Mouse (Mus musculus) G1E (cell line): ENCODE measurements at regions not wholly inside any gene's neighbourhood (a gene's known extent, or its start where the extent isn't known, plus 50 kb on each side); places are given as distances from the start of the nearest gene placed in this dataset.

Experiments used
- ATAC-seq: 2 replicates; pipeline ENCODE4 v1.8.0; 2016; ENCODE audit warnings: mild to moderate bottlenecking; ENCODE audit not compliant: insufficient number of reproducible peaks, poor library complexity, low FRiP score, severe bottlenecking; ENCODE audit errors: extremely low read depth
- DNase-seq: peaks from one replicate; pipeline ENCODE4 v3.0.0; 2012; ENCODE audit warnings: low spot score
- H3K27me3 ChIP-seq: 2 replicates; pipeline ENCODE4 v1.6.1; 2012; ENCODE audit warnings: mild to moderate bottlenecking, low read length, inconsistent platforms; ENCODE audit not compliant: insufficient read depth
- H3K36me3 ChIP-seq: replicated peaks from 2 replicates; pipeline ENCODE3; 2012; ENCODE audit warnings: mild to moderate bottlenecking, inconsistent platforms
- H3K4me1 ChIP-seq: 2 replicates; pipeline ENCODE4 v1.6.1; 2012; ENCODE audit warnings: low read depth, low read length, inconsistent platforms, mixed read lengths; ENCODE audit not compliant: insufficient read depth
- H3K4me3 ChIP-seq: 2 replicates; pipeline ENCODE4 v1.5.1; 2012; ENCODE audit warnings: low read depth, mild to moderate bottlenecking, inconsistent platforms, low read length, moderate library complexity, mixed read lengths
- H3K9me3 ChIP-seq: replicated peaks from 2 replicates; pipeline ENCODE4 v1.6.1; 2012; ENCODE audit warnings: inconsistent platforms
- CTCF ChIP-seq: IDR thresholded peaks from 2 replicates; pipeline ENCODE4 v1.5.1; 2012; ENCODE audit warnings: low read depth, low read length, inconsistent platforms, mixed read lengths
- GATA1 ChIP-seq: IDR thresholded peaks from 2 replicates; pipeline ENCODE4 v1.6.1; 2012; ENCODE audit warnings: borderline replicate concordance, low read length, inconsistent platforms, mixed read lengths
- GATA2 ChIP-seq: IDR thresholded peaks from 2 replicates; pipeline ENCODE4 v1.6.1; 2012; ENCODE audit warnings: low read depth, low read length, inconsistent platforms, borderline replicate concordance
- POLR2AphosphoS5 ChIP-seq: IDR thresholded peaks from 2 replicates; pipeline ENCODE4 v1.6.1; 2012; ENCODE audit warnings: low read depth, low read length, inconsistent platforms; ENCODE audit not compliant: insufficient replicate concordance
- TAL1 ChIP-seq: conservative IDR thresholded peaks from 2 replicates; pipeline ENCODE4 v1.6.1; 2012; ENCODE audit warnings: low read depth, low read length, inconsistent platforms, mixed read lengths

- Histone ChIP-seq H3K9me3 (peaks cover 29% of the 10 kb centered on the region), H3K4me1 (no peaks in the 10 kb centered on the region), H3K4me3 (no peak overlapping the region), H3K36me3 (no peaks in the 10 kb centered on the region), H3K27me3 (no peaks in the 10 kb centered on the region)
- no peak for ATAC-seq
- no peak for DNase-seq
- TF ChIP-seq GATA2 (no peak), CTCF (no peak), GATA1 (no peak), POLR2AphosphoS5 (no peak), TAL1 (no peak)
Measured at GRCm38 (mm10) chr8:116164989-116165299, 339.8 kb upstream of the Dynlrb2 start.

DNA sequence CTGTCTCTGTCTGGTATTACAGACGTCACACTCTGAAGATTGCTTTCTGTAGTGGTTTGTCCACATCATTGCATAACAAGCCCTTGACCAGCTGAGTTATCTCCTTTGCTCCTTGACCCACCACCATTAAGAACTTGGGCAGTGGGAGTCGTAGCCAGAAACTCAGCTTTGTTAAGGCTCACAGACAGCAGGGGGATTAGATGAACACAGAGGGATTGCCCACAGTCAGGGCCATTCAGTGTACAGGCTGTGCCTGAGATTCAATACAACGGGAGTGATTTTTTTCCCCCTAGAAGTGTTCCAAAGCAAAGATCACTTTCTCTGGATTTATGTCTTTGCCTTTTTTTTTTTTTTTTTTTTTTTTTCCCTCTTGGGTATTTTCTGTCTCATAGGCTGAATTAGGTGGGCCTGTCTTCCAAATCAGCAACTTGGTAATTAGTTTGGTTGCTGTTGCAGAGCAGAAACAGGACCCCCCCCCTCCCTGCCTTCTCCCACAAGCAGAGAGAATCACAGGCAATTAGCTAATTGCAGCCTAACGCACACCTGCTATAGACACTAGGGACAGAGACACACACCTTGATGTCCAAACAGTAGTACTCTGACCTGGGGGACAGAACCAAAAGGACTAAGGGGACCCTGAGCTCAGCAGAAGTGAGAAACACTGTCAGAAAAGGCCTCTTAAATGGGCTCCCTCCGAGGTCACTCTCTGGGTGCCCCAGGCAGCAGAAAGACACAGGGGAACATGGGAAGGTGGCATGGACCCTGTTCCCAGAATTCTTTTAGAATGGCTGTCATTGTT lies 340.4 kb upstream of the Dynlrb2 start:
- H3K27me3 ChIP-seq, result no peaks in the 10 kb centered on the region
- ATAC-seq (no peak), DNase-seq (no peak)
- H3K4me3 ChIP-seq, result no peak overlapping the region
- TF ChIP-seq POLR2AphosphoS5 (no peak), GATA2 (no peak), CTCF (no peak), TAL1 (no peak), GATA1 (no peak)
- H3K9me3 ChIP-seq, result peaks cover 32% of the 10 kb centered on the region
- no peaks in the 10 kb centered on the region for H3K4me1 ChIP-seq
- H3K36me3 ChIP-seq, result no peaks in the 10 kb centered on the region

DNA sequence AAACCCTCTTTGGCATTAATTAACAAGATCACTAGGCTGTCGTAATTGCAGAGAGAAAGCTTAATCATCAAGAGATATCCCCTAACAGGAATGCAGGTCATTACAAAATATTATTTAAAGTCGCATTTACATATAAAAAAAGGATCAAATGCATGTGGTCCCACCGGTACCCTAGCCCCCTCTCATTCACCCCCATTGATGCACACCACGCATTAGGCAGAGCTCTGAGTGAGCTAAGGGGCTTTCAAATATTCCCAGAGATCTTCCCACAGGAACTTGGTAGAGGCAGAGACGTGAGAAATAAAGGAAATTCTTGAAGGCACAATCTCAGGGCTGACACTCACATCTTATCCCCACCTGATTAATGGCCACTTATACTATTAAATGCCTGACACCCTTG lies 343.8 kb upstream of the Dynlrb2 start:
- DNase-seq (no peak), ATAC-seq (no peak)
- peaks cover 44% of the 10 kb centered on the region for H3K9me3 ChIP-seq
- TF ChIP-seq CTCF (no peak), POLR2AphosphoS5 (no peak), GATA1 (no peak)
- H3K27me3 ChIP-seq, result no peaks in the 10 kb centered on the region
- no peaks in the 10 kb centered on the region for H3K4me1 ChIP-seq
- no peak overlapping the region for H3K4me3 ChIP-seq
- H3K36me3 ChIP-seq, result no peaks in the 10 kb centered on the region

DNA sequence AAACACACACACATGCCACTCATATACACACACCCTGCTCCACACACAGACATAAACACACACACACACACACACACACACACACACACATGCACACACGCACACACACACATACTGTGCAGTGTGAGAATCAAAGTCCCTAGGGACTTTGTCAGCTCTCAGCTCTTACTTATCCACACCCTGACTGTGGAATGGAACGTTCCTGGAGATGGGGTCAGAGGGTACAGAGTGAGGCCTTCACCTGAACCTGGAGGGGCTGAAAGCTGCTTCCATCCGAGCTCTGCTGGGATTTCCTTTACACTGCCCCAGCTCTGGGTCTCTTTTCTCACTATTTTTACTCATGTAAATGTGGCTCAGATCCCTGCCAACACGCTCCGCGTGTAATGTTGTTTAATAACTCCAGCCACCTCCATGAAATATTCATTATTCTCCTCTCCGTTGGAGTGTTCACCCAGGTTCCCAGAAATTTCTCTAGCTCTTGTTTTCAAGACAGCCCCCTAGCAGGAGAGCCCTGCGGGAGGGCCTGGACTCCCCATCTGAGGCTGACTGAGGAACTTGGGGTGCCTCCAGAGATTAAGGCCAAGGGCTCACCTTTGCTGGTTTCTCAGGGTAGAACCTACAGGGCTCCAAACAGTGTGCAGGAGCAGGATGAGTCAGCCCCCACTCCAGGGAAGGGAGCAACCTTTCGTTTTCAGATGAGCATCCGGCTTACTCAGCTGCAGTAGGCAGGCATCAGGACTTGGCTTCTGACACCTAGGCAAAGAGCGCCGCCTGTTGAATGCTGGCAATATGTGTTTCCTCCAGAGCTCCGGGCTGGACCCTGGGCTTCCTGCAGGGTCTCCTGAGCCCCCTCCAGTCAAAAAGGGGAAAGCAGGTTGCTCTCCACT lies 360.8 kb upstream of the Dynlrb2 start:
- Histone ChIP-seq H3K4me1 (no peaks in the 10 kb centered on the region), H3K9me3 (peaks cover 68% of the 10 kb centered on the region), H3K36me3 (no peaks in the 10 kb centered on the region), H3K4me3 (no peak overlapping the region), H3K27me3 (no peaks in the 10 kb centered on the region)
- no peak for ATAC-seq
- TF ChIP-seq TAL1, result no peak
- TF ChIP-seq GATA1, result no peak
- TF ChIP-seq POLR2AphosphoS5, result no peak
- TF ChIP-seq GATA2, result no peak
- TF ChIP-seq CTCF, result no peak
- DNase-seq, result no peak

GRCm38 (mm10) chr8:116141363-116141762 lies 363.4 kb upstream of the Dynlrb2 start:
- no peaks in the 10 kb centered on the region for H3K4me1 ChIP-seq
- no peak overlapping the region for H3K4me3 ChIP-seq
- ATAC-seq (no peak), DNase-seq (no peak)
- H3K9me3 ChIP-seq, result peaks cover 46% of the 10 kb centered on the region
- no peaks in the 10 kb centered on the region for H3K27me3 ChIP-seq
- no peaks in the 10 kb centered on the region for H3K36me3 ChIP-seq
- TF ChIP-seq CTCF (no peak), GATA2 (no peak), TAL1 (no peak)

GRCm38 (mm10) chr8:116139934-116140333 lies 364.8 kb upstream of the Dynlrb2 start:
- ATAC-seq, result no peak

DNA sequence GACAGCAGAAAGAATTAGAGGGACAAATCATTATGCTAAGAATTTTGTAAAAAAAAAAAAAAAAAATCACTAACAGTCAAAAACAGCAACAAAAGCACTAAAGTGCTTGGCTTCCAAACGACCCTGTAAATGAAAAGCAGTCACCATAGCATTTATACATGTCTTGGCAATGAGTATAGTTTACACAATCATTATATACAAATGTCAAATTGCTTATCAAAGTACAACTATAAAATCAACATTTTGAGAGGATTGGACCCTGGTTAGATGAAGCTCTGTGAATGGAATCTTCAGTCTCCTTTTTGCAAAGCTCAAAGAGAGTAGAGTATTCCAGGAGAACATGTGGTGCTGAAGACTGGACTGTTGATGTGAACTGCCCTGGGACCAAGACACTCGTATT lies 367.0 kb upstream of the Dynlrb2 start:
- Histone ChIP-seq H3K36me3 (no peaks in the 10 kb centered on the region), H3K4me3 (no peak overlapping the region), H3K4me1 (no peaks in the 10 kb centered on the region), H3K27me3 (no peaks in the 10 kb centered on the region), H3K9me3 (peaks cover 27% of the 10 kb centered on the region)
- DNase-seq (no peak), ATAC-seq (no peak)
- no peak for TF ChIP-seq CTCF
- no peak for TF ChIP-seq GATA2
- no peak for TF ChIP-seq TAL1
- TF ChIP-seq GATA1, result no peak
- TF ChIP-seq POLR2AphosphoS5, result no peak

More at GRCm38 (mm10) chr8:116139934-116140333, 364.8 kb upstream of the Dynlrb2 start:
- Histone ChIP-seq H3K36me3 (no peaks in the 10 kb centered on the region), H3K9me3 (peaks cover 34% of the 10 kb centered on the region), H3K27me3 (no peaks in the 10 kb centered on the region), H3K4me1 (no peaks in the 10 kb centered on the region), H3K4me3 (no peak overlapping the region)
- no peak for TF ChIP-seq POLR2AphosphoS5
- DNase-seq, result no peak
